ENCODE assay signal across 10 mouse cellular contexts in the genomic region with DNA sequence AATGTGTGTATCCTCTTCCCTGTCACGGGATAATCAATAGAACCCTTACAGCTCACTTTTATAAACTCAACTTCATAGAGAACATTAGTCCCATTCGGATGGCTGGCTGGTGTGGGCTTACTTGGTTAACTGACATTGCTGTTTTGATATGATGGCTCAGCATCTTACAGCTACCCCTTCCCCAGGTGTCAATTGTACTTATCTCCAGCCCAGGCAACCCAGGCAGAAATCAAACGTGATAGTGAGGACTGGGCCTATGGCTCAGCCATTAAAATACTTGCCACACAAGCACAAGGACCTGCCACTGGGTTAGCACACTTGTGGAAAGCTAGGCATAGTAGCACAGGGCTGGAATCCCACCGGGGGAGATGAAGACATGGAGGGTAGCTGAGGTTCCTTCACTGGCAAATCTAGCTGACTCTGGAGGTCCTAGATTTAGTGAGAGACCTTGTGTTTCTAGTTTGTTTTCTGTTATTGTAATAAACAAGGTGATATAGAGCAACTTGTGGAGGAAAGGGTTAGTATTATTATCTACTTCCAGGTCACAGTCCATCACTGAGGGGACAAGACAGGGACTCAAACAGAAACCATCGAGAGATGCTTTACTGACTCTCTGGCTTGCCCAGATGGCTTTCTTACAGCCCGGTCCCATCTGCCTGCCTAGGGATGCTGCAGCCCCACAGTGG.
"Had no signal": no experiment of that assay in that cellular context is flagged by ENCODE, and none has a peak within 500 bp of the region (broad histone marks: within the 10 kb centered on the region; RNA-seq: fewer than 3 reads in every experiment).

No protein-coding gene starts in this region.

- H3K9ac ChIP-seq: limb, embryonic 12.5 days; lung, embryonic 15.5 days; midbrain, embryonic 12.5 days had no signal

- H3K27ac ChIP-seq: limb, embryonic 12.5 days; lung, embryonic 15.5 days; macrophage; midbrain, embryonic 12.5 days had no signal

- H3K27me3 ChIP-seq: limb, embryonic 12.5 days; lung, embryonic 15.5 days; megakaryocyte, embryonic 14.5 days; midbrain, embryonic 12.5 days had no signal

- H3K4me1 ChIP-seq: limb, embryonic 12.5 days; midbrain, embryonic 12.5 days had no signal

- H3K9me3 ChIP-seq: limb, embryonic 12.5 days; lung, embryonic 15.5 days; megakaryocyte, embryonic 14.5 days; midbrain, embryonic 12.5 days had no signal

- H3K4me3 ChIP-seq: limb, embryonic 12.5 days; lung, embryonic 15.5 days; megakaryocyte, embryonic 14.5 days; midbrain, embryonic 12.5 days had no signal

- H3K36me3 ChIP-seq: limb, embryonic 12.5 days; lung, embryonic 15.5 days; midbrain, embryonic 12.5 days had no signal

- DNase-seq: lung, postnatal 14 days; right cerebral cortex, adult 18-20 months; right cerebral cortex, postnatal 25 days; thymus, adult 18-20 months; thymus, postnatal 14 days had no signal

- H3K4me2 ChIP-seq: limb, embryonic 12.5 days; lung, embryonic 15.5 days; midbrain, embryonic 12.5 days had no signal
